Mouse (Mus musculus) splenic B cell, adult 2 months (primary cell): ENCODE data around the gene Frmd5.

Source experiments
- DNase-seq: peaks from one replicate; pipeline ENCODE4 v3.0.0-alpha.2; 2011; ENCODE audit warnings: low read depth, low spot score
- H3K27me3 ChIP-seq: 2 replicates; pipeline ENCODE4 v1.6.1; 2012; ENCODE audit warnings: mild to moderate bottlenecking, low read length, moderate library complexity, mixed read lengths; ENCODE audit not compliant: control insufficient read depth, poor library complexity, insufficient read depth, severe bottlenecking
- H3K36me3 ChIP-seq: 2 replicates; pipeline ENCODE4 v1.6.1; 2012; ENCODE audit warnings: mild to moderate bottlenecking, low read length, moderate library complexity, mixed read lengths; ENCODE audit not compliant: control insufficient read depth, poor library complexity, insufficient read depth, severe bottlenecking

Frmd5 gene

DNA sequence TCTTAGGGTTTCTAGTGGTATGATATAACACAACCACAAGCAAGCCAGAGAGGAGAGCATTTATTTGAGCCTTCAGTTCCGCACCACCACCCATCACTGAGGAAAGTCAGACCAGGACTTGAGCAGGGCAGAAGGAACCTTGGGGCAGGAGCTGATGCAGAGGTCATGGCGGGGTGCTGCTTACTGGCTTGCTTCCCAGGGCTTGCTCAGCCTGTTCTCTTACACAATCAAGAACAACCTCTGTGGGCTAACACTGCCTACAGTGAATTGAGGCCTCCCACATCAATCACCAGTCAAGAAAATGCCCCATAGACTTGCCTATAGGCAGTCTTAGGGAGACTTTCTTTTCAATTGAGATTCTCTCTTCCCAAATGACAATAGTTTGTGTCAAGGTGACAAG, 118.8 kb downstream of the Frmd5 start:
- 0 out of 2 replicates have a peak, but pooled peaks cover 2% of the 10 kb centered on the region for H3K27me3 ChIP-seq
- no peak for DNase-seq
- H3K36me3 ChIP-seq: no peaks in the 10 kb centered on the region

DNA sequence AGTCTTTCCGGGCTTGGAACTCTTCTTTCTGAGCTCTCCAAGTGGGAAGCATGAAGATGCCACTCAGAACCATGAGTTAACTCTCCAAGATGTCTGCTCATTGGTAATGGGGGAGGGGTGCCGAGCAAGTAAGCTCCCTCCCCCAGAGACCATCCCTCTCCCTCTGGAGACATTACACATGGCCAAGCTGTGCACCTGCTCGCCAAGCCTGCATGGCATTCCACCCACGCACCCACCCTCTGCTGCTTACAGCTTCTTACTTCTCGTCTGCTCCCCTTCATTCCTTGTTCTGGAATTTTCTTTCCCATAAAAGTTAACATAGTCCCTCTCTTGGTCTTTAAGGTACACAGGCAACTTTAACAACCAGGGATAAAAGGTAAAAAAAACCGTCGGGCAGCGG, 123.3 kb downstream of the Frmd5 start:
- H3K36me3 ChIP-seq: no peaks in the 10 kb centered on the region
- no peaks in the 10 kb centered on the region for H3K27me3 ChIP-seq
- no peak for DNase-seq

DNA sequence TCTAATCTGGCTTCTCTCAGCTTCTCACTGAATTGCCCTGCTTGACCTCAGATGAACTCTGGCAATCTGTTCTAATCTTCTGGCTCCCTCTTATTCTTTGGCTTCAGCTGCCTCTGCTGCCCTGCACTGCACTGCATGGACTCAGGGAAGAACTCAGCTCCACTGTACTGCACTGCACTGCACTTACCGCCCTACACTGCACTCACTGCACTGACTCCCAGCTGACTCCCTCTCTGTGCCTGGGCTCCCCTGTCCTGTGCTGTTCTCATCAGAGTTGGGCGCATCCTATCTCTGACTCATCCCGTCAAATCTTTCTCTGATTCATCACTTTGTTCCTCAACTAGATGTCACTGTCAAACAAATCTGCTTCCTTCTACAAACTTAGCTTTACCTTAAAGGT, 124.5 kb downstream of the Frmd5 start:
- no peaks in the 10 kb centered on the region for H3K27me3 ChIP-seq
- DNase-seq: no peak

DNA sequence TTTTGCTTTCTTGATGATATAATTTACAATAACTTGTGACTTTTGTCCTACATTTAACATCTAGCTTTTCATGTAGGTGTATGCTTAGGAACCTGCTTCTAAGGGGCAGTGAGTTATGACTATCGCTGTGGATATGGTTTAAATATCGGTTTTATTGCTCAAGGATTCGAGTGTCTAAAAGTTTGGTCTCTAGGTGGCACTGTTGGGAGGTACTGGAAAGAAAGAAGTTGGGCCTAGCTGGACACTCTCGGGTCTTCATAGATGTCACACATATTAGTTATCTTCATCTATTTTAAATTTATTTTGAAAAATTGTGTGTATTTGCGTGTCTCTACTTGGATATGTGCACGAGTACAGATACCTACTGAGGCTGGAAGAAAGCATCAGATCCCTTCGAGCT, 127.2 kb downstream of the Frmd5 start:
- DNase-seq: peak; percentile 3
- H3K27me3 ChIP-seq: no peaks in the 10 kb centered on the region
- H3K36me3 ChIP-seq: no peaks in the 10 kb centered on the region

More for the DNA sequence above, 124.5 kb downstream of the Frmd5 start:
- H3K36me3 ChIP-seq: no peaks in the 10 kb centered on the region

DNA sequence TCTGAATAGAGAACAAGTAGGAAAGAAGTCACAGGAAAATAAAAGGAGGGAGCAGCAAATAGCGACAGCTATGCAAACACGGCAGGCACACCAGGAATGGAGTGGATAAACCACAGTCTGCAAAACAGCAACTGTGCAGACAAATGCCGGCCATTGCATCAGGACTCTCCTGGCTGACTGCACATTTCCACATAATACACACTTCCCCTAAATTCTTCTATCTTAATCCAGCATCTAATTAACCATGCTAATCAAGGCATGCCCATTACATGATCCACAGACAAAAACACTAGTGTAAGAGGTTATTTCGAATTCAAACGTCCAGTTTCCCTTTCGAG, 129.3 kb downstream of the Frmd5 start:
- Histone ChIP-seq H3K36me3 (no peaks in the 10 kb centered on the region), H3K27me3 (no peaks in the 10 kb centered on the region)
- DNase-seq: no peak

DNA sequence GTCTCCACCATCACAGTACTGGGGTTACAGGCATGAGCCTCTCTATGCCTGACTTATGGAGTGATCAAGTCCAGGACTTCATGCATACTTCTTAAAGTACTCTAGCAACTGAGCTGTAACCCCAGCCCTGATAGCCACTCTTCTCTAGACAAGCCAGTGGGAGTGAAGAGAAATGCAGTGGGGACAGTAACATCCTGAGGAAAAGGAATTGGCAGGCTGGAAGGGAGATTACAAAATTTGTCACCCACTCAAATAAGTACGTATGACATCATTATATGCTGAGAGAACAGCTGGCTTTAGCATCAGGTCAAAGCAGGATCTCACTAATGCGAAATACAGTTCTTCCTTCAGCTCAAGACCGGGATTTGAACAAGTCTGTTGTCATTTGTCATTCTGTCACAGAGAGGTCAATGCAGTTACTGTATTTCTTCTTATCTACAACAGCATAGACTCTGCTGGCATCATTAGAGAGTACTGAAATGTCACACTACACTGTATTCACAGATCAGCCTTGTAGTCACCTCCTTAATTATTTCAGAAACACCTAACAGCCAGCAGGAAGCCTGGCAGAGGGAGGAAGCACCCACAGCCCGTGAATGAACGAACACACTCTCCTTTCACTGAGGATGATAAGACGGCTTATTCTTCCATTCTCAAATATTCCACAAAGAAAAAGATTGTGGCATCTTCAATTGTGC, 129.8 kb downstream of the Frmd5 start:
- no peaks in the 10 kb centered on the region for H3K27me3 ChIP-seq
- no peaks in the 10 kb centered on the region for H3K36me3 ChIP-seq
- DNase-seq: no peak

DNA sequence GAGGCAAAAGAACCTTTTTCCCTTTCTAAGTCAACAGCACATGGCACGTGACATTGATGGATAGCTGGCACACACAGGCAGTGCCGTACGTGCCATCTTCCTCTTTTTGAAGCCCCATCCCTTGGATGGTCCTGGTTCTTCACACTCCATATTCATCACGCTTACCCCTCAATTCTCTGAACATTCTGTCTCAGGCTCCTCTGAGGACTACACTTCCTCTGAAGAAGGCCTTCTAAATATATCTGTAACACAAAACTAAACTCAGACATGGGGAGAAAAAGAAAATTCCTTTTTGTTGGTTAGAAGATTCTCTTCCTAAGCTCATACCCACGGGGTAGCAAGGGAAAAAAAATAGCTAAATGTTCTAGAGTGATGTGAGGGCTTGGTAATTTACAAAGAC, 131.0 kb downstream of the Frmd5 start:
- Histone ChIP-seq H3K27me3 (no peaks in the 10 kb centered on the region), H3K36me3 (no peaks in the 10 kb centered on the region)
- DNase-seq: no peak

DNA sequence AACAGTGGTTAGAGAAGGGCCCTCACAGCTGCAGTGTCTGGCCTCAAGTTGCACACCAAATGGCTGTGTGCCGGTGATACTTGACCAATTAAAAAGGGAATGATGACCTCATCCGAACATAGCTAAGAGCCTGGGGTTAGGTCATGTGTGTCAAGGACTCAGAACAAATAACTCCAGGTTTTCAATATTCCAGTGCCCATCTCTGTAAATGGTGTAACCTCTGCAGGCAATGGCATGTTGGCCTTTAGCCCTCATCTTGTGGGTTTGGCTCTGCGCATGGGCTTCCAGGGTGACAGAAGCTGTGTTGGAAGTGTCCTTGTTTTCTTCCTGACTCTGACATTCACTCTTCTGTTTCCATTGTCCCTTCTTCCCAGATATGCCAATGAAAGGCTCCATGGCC, 131.8 kb downstream of the Frmd5 start:
- Histone ChIP-seq H3K27me3 (no peaks in the 10 kb centered on the region), H3K36me3 (no peaks in the 10 kb centered on the region)
- no peak for DNase-seq

DNA sequence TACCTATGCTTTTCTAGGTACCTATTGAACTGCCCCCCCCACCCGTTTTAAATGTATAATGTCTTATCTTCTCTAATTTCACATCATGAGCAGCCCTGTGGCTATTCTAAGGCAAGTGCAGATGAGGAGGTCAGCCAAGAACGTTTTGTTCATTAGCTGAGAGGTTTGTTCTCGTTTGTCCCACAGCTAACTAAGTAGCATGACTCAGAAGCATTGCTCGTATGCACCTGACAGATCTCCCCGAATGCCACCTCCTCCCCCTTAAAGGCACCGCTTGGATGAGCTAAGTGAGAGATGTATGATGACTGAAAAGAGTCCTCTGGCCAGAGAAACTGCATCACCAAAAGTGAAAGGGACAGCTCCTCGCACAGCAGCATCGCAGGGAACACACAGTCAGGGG, 132.7 kb downstream of the Frmd5 start:
- Histone ChIP-seq H3K27me3 (no peaks in the 10 kb centered on the region), H3K36me3 (no peaks in the 10 kb centered on the region)
- DNase-seq: no peak

DNA sequence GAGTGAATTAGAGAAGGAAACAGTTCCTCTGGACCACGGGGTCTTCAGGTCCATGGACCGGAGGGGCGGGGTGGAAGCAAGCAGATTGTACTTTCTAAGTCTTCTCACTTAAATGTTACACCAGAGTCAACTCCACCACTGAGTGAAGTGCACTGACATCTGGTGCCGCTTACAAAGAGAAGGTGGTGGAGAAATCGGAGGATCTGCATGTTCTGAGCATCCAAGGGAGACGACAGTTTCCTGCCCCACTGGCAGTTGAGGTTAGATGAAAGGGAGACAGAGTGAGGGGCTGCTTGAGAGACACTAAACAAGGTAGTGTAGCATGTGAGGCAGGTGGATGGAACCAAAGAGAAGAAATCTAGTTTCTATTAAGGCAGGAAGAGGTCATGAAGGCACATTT, 137.0 kb downstream of the Frmd5 start:
- Histone ChIP-seq H3K27me3 (no peaks in the 10 kb centered on the region), H3K36me3 (no peaks in the 10 kb centered on the region)
- no peak for DNase-seq

DNA sequence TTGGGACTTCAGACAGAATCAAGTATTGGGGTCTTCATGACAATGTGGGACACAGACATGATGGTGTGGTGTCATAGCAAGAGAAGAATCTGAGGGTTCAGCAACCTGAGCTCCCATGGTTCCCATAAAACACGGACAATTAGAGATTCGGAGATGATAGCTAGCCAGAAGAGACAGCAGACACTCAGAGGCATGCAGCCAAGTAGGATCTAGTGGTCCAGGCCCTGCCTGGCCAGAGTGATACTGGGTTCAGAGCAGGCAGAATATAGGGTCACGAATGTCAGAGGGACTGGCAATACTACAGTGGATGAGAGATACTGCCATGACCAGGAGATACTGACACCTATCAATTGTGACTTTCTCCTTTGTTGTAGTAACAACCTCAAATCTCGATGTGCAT, 138.6 kb downstream of the Frmd5 start:
- Histone ChIP-seq H3K27me3 (no peaks in the 10 kb centered on the region), H3K36me3 (no peaks in the 10 kb centered on the region)
- DNase-seq: no peak

DNA sequence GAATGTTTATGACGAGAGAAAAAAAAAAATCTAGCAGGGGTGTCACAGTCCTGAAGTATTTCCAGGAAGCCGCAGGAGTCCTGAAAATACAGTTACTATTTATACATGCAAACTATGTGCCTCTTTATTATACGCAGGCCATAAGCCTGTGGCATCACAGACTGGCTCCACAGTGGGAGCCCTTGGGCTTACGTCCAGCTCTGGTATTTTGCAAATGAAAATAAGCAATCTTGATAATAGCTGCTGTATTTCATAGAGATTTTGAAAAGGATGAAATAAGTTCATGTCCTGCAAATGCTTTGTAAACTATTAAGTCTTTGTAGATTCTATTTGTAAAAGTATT, 145.8 kb downstream of the Frmd5 start:
- DNase-seq: no peak
- Histone ChIP-seq H3K27me3 (no peaks in the 10 kb centered on the region), H3K36me3 (no peaks in the 10 kb centered on the region)

DNA sequence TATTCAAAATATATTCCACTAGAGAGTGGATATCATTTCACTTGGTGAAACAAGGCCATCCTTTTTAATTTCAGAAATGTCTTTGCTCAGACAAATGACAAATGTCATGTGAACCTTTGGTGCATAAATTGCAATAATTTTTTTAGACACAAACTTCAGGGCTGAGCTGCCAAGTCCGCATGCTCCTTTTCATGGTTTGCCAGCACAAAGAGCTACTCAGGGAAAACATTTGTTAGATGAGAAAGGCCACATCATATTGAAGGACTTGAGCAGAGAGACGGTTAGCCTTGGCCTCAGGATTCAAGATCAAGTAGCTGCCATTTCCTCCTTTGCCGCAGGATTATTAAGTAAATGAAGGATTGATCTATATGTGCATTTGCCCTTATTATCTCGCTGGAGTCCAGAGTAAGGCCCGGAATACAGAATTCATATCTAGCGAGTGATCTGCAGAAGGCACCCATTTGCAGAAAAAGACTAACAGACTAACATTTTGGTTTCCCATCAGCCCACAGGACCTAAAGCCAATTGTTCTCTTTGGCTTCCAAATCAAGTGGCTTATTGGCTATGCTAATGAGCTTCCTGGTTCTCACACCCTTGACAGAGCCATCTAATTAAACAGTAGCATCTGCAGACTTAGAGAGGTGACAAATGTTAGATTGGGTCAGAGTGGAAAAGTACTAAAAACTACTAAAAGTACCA, 146.3 kb downstream of the Frmd5 start:
- DNase-seq: no peak
- Histone ChIP-seq H3K36me3 (no peaks in the 10 kb centered on the region), H3K27me3 (no peaks in the 10 kb centered on the region)

DNA sequence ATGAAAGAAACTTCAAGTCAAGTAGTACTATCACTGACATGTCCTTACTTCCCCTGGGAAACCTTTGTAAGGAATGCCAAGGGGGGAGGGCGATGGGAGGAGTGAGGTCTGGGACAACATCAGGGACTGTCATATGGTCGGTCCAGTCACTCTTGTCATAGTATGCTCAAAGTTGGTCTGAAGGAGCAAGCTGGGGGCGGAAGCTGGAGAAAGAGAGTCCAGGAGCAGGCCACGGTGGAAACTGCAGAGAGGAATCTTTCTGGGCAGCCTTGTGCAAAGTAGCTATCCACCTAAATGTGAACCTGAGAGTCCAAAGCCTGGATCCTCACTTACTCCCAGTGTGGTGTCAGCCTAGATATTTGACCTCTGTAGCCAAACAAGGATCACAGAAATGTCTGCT, 147.5 kb downstream of the Frmd5 start:
- no peaks in the 10 kb centered on the region for H3K27me3 ChIP-seq
- no peak for DNase-seq
- H3K36me3 ChIP-seq: no peaks in the 10 kb centered on the region

DNA sequence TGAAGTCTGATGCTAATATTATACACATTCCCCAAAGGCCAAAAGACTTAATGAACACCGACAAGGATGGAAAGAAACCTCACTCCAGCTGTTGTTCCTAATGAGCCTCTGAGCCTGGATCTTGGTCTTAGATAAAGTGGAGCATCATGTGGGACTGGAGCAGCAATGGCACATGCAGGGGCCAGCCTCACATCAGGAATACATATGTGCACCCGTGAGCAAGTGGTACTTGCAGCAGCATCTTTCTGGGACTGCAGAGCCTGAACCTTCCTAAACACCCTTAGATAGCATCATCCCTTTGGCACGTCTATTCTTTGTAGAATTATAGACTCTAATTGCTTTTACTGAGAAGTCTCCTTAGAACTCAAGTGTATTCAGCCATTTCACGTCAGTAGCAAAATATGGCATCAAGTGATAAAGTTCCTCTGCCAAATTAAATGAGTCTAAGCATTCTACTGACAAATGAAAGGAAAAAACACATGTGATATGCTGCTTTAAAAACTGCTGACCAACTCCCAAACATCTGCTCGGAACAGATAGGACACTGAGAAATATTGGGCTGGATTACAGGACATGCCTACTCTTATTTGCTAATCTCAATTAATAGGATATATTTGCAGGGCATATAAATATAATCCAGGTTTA, 148.6 kb downstream of the Frmd5 start:
- no peaks in the 10 kb centered on the region for H3K36me3 ChIP-seq
- H3K27me3 ChIP-seq: no peaks in the 10 kb centered on the region
- no peak for DNase-seq
